Mouse (Mus musculus) limb, embryonic 14.5 days (tissue): ENCODE measurements around the gene Sh3pxd2a. TPM values are rescaled to one million over a fixed set of nuclear protein-coding genes. Genes with fewer than 3 reads are reported as not detected.

Experiments used
- ATAC-seq: fragments of 200-750 bp; cut with Nextera tagmentation; 2 replicates; pipeline ENCODE4 v1.8.0; 2017; ENCODE audit warnings: low read depth, moderate number of reproducible peaks, moderate TSS enrichment; ENCODE audit not compliant: low FRiP score
- DNase-seq: peaks from one replicate; pipeline ENCODE4 v3.0.0-alpha.2; 2015; ENCODE audit warnings: low spot score
- H3K27ac ChIP-seq: fragments of 300-500 bp; sonication (generic); replicated peaks from 2 replicates; pipeline ENCODE4 v1.5.1; 2014; ENCODE audit warnings: low read depth, mild to moderate bottlenecking, low read length, moderate library complexity, mixed read lengths
- H3K27me3 ChIP-seq: fragments of 300-500 bp; sonication (generic); 2 replicates; pipeline ENCODE4 v1.6.1; 2014; ENCODE audit warnings: low read length, mixed read lengths; ENCODE audit not compliant: control insufficient read depth, insufficient read depth
- H3K36me3 ChIP-seq: fragments of 300-500 bp; sonication (generic); 2 replicates; pipeline ENCODE4 v1.6.1; 2014; ENCODE audit warnings: mild to moderate bottlenecking, low read length, moderate library complexity, mixed read lengths; ENCODE audit not compliant: control insufficient read depth, insufficient read depth
- H3K4me1 ChIP-seq: fragments of 300-500 bp; sonication (generic); 2 replicates; pipeline ENCODE4 v1.6.1; 2014; ENCODE audit warnings: antibody characterized with exemption, low read length, mixed read lengths; ENCODE audit not compliant: control insufficient read depth, insufficient read depth
- H3K4me2 ChIP-seq: fragments of 300-500 bp; sonication (generic); replicated peaks from 2 replicates; pipeline ENCODE4 v1.6.1; 2014; ENCODE audit warnings: low read depth, mild to moderate bottlenecking, low read length, moderate library complexity; ENCODE audit not compliant: severe bottlenecking
- H3K4me3 ChIP-seq: fragments of 300-500 bp; sonication (generic); replicated peaks from 2 replicates; pipeline ENCODE4 v1.5.1; 2014; ENCODE audit warnings: low read length
- H3K9ac ChIP-seq: fragments of 300-500 bp; sonication (generic); 2 replicates; pipeline ENCODE4 v1.6.1; 2014; ENCODE audit warnings: mild to moderate bottlenecking, low read depth, low read length, moderate library complexity; ENCODE audit not compliant: severe bottlenecking
- H3K9me3 ChIP-seq: fragments of 300-500 bp; sonication (generic); 2 replicates; pipeline ENCODE4 v1.6.1; 2016; ENCODE audit warnings: low read length; ENCODE audit not compliant: control insufficient read depth
- POLR2A ChIP-seq: fragments of 200-500 bp; IDR thresholded peaks from 2 replicates; pipeline ENCODE4 v1.8.0; 2012; ENCODE audit warnings: inconsistent platforms, mild to moderate bottlenecking, moderate library complexity, borderline replicate concordance; ENCODE audit not compliant: insufficient read depth, insufficient read length; ENCODE audit errors: extremely low read depth
- WGBS: fragments of 180-500 bp; shearing (Covaris S2); extraction: QIAGEN DNeasy Blood & Tissue Kit; methylation state at CpG from one replicate; pipeline ENCODE4 v1.1.7; 2014; 5-methylcytosine and 5-hydroxymethylcytosine counted together
- polyA plus RNA-seq, 2 experiments: library from polyadenylated mRNA; depleted of rRNA in 1 of 2; stranded (reverse) in 1 of 2; unstranded in 1 of 2; fragments of >200 nt; fragmentation: Nextera tagmentation in 1 of 2; extraction: Ambion mirVana in 1 of 2; gene quantifications; 2 replicates each; pipeline versions ENCODE4 v1.2.1 to v1.2.3; 2012 to 2014

The Sh3pxd2a gene
- polyA plus RNA-seq, 2 experiments = 17.1 to 61.7 TPM

- ATAC-seq (no peak), DNase-seq (no peak)
- Histone ChIP-seq H3K27me3 (no peaks in the 10 kb centered on the region), H3K9me3 (no peaks in the 10 kb centered on the region), H3K4me2 (no peak overlapping the region), H3K36me3 (0 out of 2 replicates have a peak, but pooled peaks cover 3% of the 10 kb centered on the region), H3K4me1 (peaks cover 29% of the 10 kb centered on the region), H3K4me3 (no peak overlapping the region), H3K9ac (no peak overlapping the region), H3K27ac (no peak overlapping the region)
- WGBS = 82% methylated on average over 6 of the region's 6 CpGs
- no peak for TF ChIP-seq POLR2A
Measured at GRCm38 (mm10) chr19:47406524-47406923, 57.7 kb downstream of the Sh3pxd2a start.

GRCm38 (mm10) chr19:47405548-47405947 is 58.7 kb downstream of the Sh3pxd2a start:
- 89% methylated on average over 8 of the region's 8 CpGs for WGBS
- 0 out of 2 replicates have a peak, but pooled peaks cover 3% of the 10 kb centered on the region for H3K36me3 ChIP-seq
- ATAC-seq (no peak), DNase-seq (no peak)
- no peak for TF ChIP-seq POLR2A
- H3K9ac ChIP-seq = no peak overlapping the region
- no peaks in the 10 kb centered on the region for H3K27me3 ChIP-seq
- no peak overlapping the region for H3K4me3 ChIP-seq
- H3K4me2 ChIP-seq = no peak overlapping the region
- peaks cover 29% of the 10 kb centered on the region for H3K4me1 ChIP-seq
- H3K27ac ChIP-seq = no peak overlapping the region
- no peaks in the 10 kb centered on the region for H3K9me3 ChIP-seq

GRCm38 (mm10) chr19:47403391-47404379 is 60.5 kb downstream of the Sh3pxd2a start:
- no peak for TF ChIP-seq POLR2A
- H3K9me3 ChIP-seq = no peaks in the 10 kb centered on the region
- WGBS = 76% methylated on average over 3 of the region's 3 CpGs
- H3K36me3 ChIP-seq = 0 out of 2 replicates have a peak, but pooled peaks cover 3% of the 10 kb centered on the region
- ATAC-seq = no peak
- no peak overlapping the region for H3K4me3 ChIP-seq
- H3K27me3 ChIP-seq = no peaks in the 10 kb centered on the region
- no peak overlapping the region for H3K4me2 ChIP-seq
- no peak overlapping the region for H3K9ac ChIP-seq
- H3K27ac ChIP-seq = no peak overlapping the region
- peaks cover 33% of the 10 kb centered on the region for H3K4me1 ChIP-seq
- no peak for DNase-seq

- no peak overlapping the region for H3K4me3 ChIP-seq
- no peaks in the 10 kb centered on the region for H3K9me3 ChIP-seq
- no peak for DNase-seq
- no peak overlapping the region for H3K9ac ChIP-seq
- H3K4me2 ChIP-seq = no peak overlapping the region
- peaks cover 36% of the 10 kb centered on the region for H3K4me1 ChIP-seq
- 18% methylated on average over 6 of the region's 6 CpGs for WGBS
- no peak for ATAC-seq
- no peak overlapping the region; the same call in 1 of the 2 replicates for H3K27ac ChIP-seq
- 0 out of 2 replicates have a peak, but pooled peaks cover 3% of the 10 kb centered on the region for H3K36me3 ChIP-seq
- TF ChIP-seq POLR2A = no peak
- no peaks in the 10 kb centered on the region for H3K27me3 ChIP-seq
Measured at GRCm38 (mm10) chr19:47402976-47403375, 61.2 kb downstream of the Sh3pxd2a start.

- peaks cover 38% of the 10 kb centered on the region for H3K4me1 ChIP-seq
- ATAC-seq (no peak), DNase-seq (no peak)
- H3K9me3 ChIP-seq = no peaks in the 10 kb centered on the region
- H3K4me2 ChIP-seq = no peak overlapping the region
- TF ChIP-seq POLR2A = no peak
- H3K4me3 ChIP-seq = no peak overlapping the region
- WGBS = 73% methylated on average over 4 of the region's 4 CpGs
- no peak overlapping the region; the same call in 1 of the 2 replicates for H3K27ac ChIP-seq
- no peaks in the 10 kb centered on the region for H3K36me3 ChIP-seq
- H3K27me3 ChIP-seq = no peaks in the 10 kb centered on the region
- no peak overlapping the region for H3K9ac ChIP-seq
Measured at GRCm38 (mm10) chr19:47402544-47402943, 61.7 kb downstream of the Sh3pxd2a start.
